Mouse (Mus musculus) kidney, postnatal 36 days (tissue): ENCODE results near the gene Mdfi.

ENCODE experiments used
- DNase-seq, 2 experiments: peaks; one replicate each; pipeline ENCODE4 v3.0.0; 2021 to 2022; ENCODE audit warnings: mixed read lengths in 2 of 2

Mdfi gene

DNA sequence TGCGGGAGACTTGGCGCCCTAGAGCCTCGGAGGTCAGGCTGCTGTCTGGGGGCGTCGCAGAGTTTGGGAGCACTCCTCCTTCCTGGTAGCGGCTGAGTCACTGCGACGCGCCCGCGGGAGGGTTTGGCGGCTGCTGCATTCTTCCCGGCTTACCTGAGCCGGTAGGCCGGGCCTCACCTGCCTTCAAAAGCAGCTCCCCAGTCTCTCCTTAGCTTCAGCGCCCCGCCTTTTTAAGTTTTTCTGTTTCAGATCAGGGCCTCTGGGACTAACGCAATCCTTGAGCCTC lies at the start of gene Mdfi:
Mdfi (minus strand) TSS at position 210 of the 286 bp plus-strand sequence.
- DNase-seq: peak in 1 of 2 experiments; percentile 25

DNA sequence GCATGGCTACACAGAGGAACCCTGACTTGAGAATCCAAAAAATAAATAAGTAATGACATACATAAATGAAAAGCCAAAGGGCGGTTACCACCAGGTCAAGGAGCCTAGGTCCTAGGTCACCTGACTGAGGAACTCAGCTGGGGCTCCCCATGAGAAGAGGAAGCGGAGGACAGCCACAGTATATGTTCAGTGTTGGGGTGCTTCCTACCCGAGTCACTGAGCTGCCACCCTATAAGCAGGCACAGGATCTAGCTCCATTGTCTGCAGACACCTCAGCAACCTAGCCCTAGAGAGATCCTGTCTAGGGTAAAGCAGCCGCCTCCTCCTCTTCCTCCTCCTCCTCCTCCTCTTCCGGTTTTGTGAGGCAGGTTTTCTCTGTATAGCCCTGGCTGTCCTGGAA lies 48.6 kb upstream of the Mdfi start:
- no peak for DNase-seq

DNA sequence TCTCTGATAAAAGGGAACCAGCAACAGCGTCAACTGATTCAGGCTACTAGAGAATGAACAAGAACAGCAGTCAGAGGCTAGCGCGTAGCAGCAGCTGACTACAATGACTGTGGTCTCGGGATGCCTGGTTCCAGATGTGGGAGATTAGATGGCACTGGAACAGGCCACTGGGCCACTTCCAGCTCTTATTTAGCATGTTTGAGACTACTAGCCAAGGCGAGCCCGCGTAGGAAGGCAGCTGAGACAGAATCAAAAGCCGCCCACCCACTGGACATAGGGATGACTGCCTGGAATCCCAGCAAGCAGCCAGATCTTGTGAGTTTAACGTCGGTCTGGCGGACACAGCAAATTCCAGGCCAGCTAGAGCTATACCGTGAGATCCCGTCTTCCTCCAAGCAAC lies 46.8 kb upstream of the Mdfi start:
- DNase-seq: no peak

DNA sequence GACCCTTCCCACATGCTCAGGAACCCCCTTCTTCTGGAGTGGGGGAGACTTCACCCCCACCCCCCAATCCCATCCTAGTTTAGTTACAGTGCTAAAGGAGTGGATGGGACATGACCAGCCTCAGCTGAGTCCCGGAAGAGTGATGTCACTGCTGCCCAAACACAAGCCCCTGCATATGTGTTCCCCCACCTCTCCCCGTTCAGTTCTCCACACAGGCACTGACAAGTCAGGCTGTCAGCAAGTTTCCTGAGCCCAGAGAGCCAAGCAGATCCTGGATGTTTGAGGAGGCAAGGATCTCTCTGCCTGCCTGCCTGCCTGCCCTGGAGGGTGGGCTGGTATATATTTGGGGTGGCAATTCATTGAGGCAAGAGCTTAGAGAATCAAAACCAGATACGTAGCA lies 44.7 kb upstream of the Mdfi start:
- DNase-seq: no peak

DNA sequence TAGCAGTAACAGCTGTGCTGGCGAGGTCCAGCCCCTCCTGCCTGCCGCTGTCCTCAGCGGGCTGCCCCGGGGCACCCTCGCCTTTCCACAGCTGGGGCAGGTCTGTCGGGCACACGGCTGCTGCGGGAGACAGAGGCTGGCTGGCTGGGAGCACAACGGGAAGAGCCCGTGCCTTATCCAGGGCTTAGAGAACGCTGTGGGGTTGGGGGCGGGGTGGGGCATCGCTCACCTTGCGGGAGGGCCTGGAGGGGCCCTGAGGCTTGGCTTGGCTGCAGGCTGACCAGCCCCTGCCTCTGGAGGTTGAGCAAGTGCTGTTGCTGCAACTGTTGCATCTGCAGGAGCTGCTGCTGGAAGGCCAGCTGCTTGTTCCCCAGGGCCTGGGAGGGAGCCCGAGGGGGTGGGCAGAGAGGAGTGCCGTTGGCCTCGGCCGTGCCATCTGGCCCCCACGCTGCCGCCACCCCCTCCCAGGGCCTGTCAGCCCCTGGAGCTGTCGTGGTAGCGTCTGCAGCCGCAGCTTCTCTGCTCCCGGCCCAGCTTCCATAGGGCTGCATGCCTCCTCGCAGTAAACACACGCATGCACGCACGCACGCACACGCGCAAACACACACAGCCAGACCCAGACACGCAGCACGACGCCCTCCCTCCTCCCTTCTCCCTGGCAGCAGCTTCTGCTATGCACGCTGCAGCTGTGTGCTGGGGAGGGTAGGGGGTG lies 44.0 kb upstream of the Mdfi start:
- DNase-seq: no peak

DNA sequence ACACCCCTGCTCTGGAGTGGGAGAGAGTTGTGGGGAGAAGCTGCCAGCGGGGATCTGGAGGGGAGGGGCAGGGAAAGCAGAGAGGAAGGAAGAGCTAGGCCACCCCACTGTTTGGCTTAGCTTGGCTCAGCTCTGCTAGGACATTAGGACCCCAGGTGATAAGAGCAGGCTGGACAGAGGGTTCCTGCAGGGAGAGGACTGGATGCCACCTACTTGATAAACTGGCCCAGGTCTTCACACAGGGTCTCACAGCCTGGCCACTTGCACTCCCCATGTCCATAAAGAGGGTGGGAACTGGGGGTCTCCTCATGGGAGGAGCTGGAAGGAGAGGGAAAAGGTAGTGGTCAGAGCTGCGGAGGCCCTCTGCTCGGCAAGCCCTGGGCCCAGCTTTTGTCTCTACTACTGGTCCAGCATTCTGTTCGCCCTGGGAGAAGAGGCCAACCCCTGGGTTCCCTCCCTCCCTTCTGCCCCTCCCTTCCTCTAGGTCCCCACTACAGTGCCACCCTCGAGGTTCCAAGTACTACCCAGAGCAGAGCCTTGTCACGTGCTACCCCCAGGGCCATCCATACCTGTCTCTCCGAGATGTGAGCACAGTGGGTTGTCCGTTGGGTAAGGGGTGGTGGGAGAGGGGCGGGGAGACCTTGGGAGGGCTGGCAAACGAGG lies 43.4 kb upstream of the Mdfi start:
- DNase-seq: no peak

DNA sequence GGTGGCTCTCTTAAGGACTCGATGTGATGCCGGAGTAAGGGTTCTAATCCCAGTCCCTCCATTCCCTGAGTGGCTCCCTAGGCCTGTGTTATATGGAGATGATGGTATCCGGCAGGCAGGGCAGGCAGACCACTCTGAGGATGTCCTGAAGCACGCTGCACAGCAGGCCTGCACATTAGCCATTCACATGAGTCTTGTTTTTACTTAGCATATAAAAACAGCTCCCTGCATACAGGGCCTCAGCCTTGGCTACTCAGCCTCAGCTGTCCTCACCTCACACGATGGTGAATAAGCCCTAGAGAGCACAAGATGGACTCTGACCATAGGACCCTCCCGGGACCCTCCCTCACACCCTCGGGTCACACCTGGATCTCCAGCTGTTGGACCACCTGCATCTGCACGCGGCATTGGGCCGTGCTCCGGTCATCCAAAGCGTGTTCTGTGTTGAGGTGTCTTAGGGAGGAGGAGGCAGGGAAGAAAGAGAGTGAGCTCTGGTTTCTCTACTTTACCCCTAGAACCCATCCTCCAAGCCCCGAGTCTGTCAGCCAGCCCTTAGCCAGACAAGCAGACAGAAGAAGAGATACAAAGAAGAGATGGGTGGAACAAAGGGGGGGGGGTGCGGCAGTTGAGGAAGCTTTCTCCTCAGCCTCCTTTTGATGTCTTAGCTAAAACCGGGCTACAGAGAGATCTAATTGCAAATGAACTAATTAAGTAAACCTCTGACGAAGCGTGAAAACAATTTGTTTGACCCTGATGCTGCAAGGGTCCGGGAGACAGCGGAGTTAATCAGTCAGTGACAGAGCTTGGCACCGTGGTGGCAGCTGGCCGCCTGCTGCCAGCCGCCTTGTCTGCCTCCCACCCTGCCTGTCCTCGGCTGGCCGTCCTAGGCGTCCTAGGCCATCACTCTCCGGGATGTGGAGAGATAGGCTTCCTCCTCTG lies 42.6 kb upstream of the Mdfi start:
- no peak for DNase-seq

DNA sequence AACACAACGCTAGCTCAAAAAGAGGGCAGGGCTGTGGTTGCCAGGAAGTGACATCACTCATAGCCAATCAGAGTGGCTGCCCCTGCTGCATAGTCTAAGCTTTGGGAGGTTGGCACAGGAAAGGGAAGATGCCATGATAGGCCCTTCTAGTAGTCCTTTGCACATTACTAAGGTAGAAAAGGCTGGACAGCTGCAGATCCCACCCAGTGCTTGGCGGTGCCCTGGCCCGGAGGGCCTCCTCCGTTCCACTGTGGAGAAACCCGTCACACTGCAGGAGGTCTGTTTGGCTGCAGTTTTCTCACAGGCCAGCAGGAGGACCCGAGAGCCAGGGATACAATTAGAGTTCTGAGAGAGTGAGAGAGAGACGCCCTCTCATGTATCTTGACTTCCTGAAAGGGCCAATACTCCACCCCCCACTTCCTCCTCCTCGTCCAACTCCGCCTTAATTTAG lies 38.9 kb upstream of the Mdfi start:
- peak; percentile 74 to 89 for DNase-seq

DNA sequence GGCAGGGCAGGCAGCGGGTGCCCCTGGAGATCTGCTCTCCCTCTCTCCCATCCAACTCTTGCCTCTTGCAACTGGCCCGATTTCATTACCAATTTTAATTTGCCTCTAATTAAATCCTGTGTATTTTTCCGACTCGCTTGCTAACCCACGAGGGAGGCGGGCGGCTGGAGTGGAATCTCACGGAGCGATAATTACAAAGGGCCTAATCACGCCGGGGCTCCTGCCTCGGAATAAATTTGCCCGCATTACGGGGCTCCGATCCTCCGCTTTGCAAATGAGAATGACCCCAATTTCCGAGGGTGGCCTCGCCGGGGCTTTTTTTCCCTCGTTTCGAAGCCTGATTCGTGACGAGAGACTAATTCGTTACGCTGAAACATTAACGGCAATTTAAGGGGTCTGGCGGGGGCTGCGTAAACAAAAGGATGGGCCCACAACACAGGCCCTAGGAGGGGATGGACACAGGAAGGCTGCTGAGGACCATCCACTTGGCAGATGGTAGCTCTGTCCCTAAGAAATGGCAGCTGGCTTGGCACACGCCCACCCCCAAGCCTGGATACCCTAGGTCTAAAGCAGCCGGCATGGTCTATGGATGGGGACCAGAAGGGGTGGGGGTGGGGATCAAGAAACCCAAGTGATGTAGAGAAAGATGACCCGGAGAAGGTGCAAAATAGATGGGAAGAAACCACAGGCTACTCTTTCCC lies 38.0 kb upstream of the Mdfi start:
- no peak for DNase-seq

DNA sequence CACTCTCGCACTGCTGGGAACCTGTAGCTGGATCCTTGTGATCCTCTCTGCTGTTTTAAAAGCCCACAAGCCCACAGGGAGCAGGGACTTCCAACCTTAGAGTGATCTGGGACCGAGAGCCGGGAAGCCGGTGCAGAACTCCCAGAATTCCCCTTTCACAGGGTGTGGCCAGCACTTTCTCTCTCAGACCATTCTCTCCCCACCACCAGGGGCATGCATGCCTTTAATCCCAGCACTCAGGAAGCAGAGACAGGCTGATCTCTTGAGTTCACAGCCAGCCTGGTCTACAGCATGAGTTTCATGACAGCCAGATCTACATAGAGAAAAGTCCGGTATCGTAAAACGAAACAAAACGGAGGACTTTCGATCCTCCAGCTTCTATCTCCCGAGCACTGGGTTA lies 35.4 kb upstream of the Mdfi start:
- no peak for DNase-seq

DNA sequence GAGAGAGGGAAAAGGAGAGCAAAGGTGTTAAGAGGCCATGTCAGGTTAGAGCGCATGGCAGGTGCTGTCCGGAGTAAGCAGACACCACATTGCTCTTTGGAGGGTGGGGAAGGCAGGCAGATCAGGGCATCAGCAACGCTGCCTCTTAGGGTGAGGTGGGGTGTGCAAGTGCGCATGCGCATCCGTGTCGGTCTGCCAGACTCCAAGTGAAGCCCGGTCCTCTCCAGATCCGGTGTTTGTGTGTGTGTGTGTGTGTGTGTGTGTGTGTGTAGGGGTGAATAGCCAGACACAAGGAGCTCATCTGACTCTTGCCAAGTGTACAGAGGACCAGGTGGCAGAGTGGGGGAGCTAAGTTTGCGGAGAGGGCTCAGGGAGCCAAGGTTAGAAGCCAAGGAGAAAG lies 31.5 kb upstream of the Mdfi start:
- peak in 1 of 2 experiments; percentile 46 for DNase-seq

DNA sequence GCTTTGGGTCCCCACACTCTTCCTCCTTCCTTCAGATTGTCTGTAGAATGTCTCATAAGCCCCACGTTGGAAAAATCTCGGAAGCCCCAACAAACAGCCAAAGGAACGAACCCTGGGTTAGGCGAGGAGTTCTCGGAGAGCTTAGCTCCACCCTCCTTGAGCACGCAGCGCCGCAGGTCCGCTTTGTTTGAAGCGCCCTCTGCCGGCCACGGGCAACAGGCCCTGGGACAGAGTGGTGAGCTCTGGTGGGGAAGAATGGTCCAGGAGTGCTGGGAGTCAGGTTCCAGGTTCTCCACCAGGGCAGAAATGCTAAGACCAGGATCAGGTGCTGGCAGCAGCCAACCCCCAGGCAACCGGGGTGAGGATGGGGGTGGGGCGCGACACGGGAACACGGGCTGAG lies 30.0 kb upstream of the Mdfi start:
- DNase-seq: peak; percentile 76 to 95

DNA sequence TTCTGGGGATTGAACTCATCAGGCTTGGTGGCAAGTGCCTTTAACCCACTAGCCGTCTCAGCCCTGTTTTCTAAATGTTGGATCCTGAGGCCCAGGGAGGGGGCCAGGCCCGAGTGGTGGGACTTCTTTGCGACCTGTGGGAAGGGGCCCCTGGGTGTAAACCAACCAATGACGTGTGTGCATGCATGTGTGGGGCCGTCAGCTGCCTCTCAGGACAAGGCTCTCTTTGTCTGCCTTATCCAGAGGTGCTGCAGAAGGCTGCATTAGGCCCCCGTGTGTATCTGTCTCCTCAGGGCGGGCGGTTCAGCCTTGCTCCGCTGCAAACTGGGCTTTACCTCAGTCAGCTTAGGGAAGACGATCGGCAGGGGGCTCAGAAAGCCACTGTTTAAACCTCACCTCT lies 28.9 kb upstream of the Mdfi start:
- no peak for DNase-seq

DNA sequence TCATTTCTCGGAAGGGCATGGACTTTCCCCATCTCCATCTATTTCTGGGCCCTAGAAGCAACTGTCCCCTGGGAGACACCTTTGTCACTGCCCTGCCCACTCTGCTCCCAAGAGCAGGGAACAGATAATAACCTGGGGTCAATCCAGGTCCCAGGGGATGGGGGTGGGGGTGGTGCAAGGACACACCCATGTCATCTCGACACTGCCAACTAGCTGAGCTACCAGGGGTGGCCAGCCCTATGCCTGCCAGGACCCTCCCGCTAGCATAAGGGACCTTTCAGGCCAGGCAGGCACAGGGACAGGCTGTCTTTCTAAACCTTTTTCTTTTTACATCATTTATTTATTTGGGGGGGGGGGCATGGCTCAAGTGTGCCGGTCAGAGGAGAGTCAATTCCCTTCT lies 28.5 kb upstream of the Mdfi start:
- DNase-seq: no peak

DNA sequence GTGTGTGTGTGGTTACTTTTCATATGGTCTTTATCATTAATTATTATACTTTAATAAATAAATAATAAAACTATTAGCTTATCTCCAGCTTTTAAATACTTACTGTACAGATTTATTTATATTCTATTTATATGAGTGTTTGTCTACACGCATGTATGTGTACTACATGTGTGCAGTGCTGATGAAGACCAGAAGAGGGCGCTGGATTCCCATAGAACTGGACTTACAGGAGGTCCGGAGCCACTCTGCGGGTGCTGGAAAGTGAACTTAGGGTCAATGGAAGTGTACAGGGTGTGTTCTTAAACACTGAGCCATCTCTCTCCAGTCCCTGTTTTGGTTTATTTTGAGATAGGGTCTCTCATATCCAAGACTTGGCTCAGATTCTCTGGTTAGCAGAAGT lies 21.1 kb upstream of the Mdfi start:
- no peak for DNase-seq

DNA sequence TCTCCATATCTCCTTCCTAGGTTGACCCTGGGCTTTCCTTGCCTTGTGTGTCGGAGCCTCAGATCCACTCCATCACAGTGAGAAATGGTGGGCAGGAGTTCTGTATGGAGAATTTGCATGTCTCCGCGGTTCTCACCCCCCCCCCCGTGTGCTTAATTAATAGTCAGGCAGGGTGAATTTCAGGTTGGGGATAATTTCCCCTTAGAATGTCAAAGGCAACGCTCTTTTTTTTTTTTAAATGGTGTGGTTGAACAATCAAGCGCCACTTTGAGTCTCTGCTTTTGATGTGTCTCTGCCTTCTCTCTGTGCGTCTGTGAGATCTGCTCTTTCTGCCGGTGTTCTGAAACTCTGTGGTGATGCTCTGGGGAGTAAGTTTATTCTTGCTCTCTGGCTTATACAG lies 20.4 kb upstream of the Mdfi start:
- DNase-seq: no peak

DNA sequence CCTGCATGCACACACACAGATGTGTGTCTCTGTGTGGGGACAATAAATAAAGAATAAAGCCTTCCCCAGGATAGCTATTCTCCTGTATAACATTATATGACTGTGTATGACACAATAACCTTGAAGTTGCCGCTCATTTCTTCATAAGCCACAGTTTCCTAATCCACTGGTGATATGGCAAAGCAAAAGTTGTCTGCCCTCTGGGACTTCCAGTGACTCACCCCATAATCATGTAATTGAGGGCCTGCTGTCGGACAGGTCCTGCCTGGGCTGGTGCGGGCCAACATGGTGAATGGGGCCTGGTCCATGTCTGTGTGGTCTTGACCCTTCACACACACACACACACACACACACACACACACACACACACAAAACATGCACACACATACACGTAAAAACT lies 19.3 kb upstream of the Mdfi start:
- DNase-seq: no peak

DNA sequence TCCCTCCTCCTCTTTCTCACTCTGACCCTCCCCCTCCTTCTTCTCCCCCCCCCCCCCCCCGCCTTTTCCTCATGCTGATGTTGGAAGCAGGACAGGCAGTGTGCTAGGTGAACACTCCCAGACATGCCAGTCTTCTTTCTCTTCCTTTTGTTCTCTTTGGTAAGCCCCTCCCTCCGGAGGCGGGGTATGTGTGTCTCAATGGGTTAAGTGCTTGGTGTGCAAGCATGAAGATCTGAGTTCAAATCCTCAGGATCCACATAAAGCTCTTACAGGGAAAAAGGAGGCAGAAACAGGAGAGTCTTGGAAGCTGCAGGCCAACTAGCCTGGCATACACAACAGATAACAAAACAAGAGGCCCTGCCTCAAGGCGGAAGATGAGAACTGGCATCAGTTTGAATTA lies 18.8 kb upstream of the Mdfi start:
- no peak for DNase-seq

DNA sequence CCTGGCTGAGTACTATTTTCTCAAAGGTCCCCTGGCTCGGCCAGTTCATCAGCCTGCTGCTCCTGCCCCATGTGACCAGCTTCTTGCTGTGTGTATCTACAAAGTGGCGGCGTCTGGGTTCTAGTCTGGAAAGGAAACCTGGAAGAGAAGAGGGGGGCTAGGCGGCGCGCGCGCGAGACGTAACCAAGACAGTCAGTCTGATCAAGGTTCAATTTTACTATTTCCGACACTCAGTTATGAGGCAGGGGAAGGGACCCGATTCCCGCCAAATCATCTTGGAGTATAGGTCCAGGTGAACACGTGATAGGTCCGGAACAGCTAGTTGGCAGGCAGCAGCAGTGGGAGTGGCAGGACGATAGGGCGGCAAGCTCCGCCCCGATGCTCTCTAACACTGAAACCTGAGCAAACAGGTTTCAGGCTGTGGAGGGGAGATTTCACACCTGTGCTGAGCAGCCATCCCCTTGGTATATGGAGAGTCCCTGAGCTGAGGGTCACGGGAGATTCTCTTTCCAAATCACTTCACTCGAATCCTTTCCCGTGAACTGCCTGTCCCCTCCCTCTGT lies 17.4 kb upstream of the Mdfi start:
- DNase-seq: peak; percentile 50 to 54

DNA sequence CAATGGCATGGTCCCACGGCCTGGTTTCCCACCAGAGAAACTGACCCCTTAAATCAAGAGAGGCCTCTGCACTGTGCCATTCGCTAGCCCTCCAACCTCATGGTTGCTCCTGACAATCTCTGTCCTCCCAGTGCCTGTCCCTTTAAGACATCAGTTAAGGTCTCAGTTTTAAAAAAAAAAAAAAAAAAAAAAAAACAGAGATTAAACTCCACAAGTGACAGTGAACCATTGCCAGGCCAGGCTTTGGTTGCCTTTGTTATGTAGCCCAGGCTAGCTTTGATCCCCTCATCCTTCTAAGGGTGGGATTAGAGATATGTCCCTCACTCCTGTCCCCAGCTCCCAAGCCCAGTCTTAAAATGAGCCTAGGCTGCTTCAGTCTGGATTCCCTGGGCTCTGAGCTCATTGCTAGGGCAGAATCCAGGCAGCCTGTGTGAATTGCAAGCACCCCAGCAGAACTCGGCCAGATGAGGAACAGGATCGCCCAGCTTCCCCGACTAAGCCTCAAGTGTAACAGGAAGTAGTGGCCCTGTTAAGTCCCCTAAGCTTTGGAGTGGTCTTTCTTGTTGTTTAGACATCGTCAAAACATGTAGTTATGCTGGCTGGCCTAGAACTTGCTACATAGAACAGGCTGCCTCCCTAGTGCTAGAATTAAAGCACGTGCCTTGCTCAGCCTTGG lies 16.3 kb upstream of the Mdfi start:
- DNase-seq: no peak

DNA sequence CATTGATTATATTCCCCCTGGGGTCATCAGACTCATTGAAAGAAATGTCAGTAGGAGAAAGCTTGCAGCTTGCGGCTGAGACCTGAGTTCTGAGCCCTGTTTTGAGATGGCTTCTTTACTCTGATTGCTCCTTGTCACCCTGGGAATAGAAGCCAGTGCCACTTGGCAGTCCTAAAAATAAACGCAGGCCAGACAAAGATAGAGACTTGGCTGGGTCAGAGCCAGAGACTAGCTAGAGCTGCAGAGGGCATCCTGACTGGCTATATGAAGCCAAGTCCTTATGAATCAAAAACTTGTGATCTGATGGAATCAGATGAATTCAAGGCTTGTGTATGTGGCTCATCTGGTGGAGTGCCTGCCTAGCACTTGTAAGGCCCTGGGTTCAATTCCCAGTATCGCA lies 15.5 kb upstream of the Mdfi start:
- DNase-seq: no peak

DNA sequence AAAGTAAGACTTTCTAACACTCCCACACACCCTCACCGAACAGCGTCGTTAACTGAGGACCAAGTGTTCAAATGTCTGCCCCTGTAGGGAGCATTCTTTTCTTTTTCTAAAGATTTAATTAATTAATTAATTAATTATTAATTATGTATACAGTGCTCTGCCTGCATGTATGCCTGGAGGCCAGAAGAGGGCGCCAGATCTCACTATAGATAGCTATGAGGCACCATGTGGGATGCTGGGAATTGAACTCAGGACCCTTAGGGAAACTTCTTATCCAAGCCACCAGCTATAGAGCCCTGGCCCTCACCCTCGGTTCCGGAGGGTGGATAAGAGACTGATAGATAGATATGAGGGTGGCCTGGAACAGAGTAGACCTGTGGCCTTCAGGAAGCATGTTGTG lies 13.5 kb upstream of the Mdfi start:
- no peak for DNase-seq
